Mouse (Mus musculus): ENCODE data around the gene Olfr1135. TPM values are rescaled to one million over a fixed set of nuclear protein-coding genes. Genes with fewer than 3 reads are reported as not detected.

The Olfr1135 gene
- not detected in 2 replicates for polyA plus RNA-seq (2015; fragmentation: Nextera tagmentation; extraction: Ambion mirVana)

GRCm38 (mm10) chr2:87673564-87673963, at the start of gene Olfr1135:
Gene Olfr1135 (minus strand): TSS chr2:87673664.
- no peaks in the 10 kb centered on the region for H3K36me3 ChIP-seq
- H3K27me3 ChIP-seq: no peaks in the 10 kb centered on the region
- no peaks in the 10 kb centered on the region for H3K9me3 ChIP-seq
- H3K4me2 ChIP-seq: no peak within 1 kb of the TSS
- no peak within 1 kb of the TSS for H3K9ac ChIP-seq
- no peaks in the 10 kb centered on the region for H3K4me1 ChIP-seq
- no peak within 1 kb of the TSS for H3K27ac ChIP-seq
- ATAC-seq (ENCODE audit: borderline replicate concordance, extremely low read depth, low FRiP score, low TSS enrichment): no peak
- WGBS: 7% methylated on average over 1 of the region's 1 CpGs
- H3K4me3 ChIP-seq: no peak within 1 kb of the TSS

GRCm38 (mm10) chr2:87713079-87713478, 39.6 kb upstream of the Olfr1135 start, which contains the start of gene Olfr1137:
Gene Olfr1137 (minus strand): TSS chr2:87713179.
- Histone ChIP-seq H3K4me3 (no peak within 1 kb of the TSS), H3K27ac (no peak within 1 kb of the TSS), H3K36me3 (no peaks in the 10 kb centered on the region), H3K4me1 (no peaks in the 10 kb centered on the region), H3K9ac (no peak within 1 kb of the TSS), H3K4me2 (no peak within 1 kb of the TSS), H3K9me3 (no peaks in the 10 kb centered on the region), H3K27me3 (no peaks in the 10 kb centered on the region)
- ATAC-seq (ENCODE audit: borderline replicate concordance, extremely low read depth, low FRiP score, low TSS enrichment): no peak

- Histone ChIP-seq H3K4me1 (no peaks in the 10 kb centered on the region), H3K9ac (no peak within 1 kb of the TSS)
These were observed 20.4 kb upstream of the Olfr1135 start, which contains the start of gene Olfr1136 for GRCm38 (mm10) chr2:87693847-87694246. Gene Olfr1136 (minus strand): TSS chr2:87693947.

GRCm38 (mm10) chr2:87658360-87658759, 15.1 kb downstream of the Olfr1135 start, which contains the start of gene Olfr1134:
Gene Olfr1134 (minus strand): TSS chr2:87658460.
- Histone ChIP-seq H3K9me3 (no peaks in the 10 kb centered on the region), H3K27me3 (no peaks in the 10 kb centered on the region), H3K4me2 (no peak within 1 kb of the TSS), H3K27ac (no peak within 1 kb of the TSS), H3K4me3 (no peak within 1 kb of the TSS), H3K4me1 (no peaks in the 10 kb centered on the region), H3K36me3 (no peaks in the 10 kb centered on the region), H3K9ac (no peak within 1 kb of the TSS)
- ATAC-seq (ENCODE audit: borderline replicate concordance, extremely low read depth, low FRiP score, low TSS enrichment): no peak
- 84% methylated on average over 2 of the region's 2 CpGs for WGBS

More at GRCm38 (mm10) chr2:87693847-87694246, 20.4 kb upstream of the Olfr1135 start, which contains the start of gene Olfr1136:
- no peaks in the 10 kb centered on the region for H3K27me3 ChIP-seq
- H3K4me3 ChIP-seq: no peak within 1 kb of the TSS
- no peak within 1 kb of the TSS for H3K4me2 ChIP-seq
- no peaks in the 10 kb centered on the region for H3K9me3 ChIP-seq
- no peak within 1 kb of the TSS for H3K27ac ChIP-seq
- ATAC-seq (ENCODE audit: borderline replicate concordance, extremely low read depth, low FRiP score, low TSS enrichment): no peak
- H3K36me3 ChIP-seq: no peaks in the 10 kb centered on the region

GRCm38 (mm10) chr2:87647274-87647673, 26.2 kb downstream of the Olfr1135 start, which contains the start of gene Olfr1133:
Gene Olfr1133 (minus strand): TSS chr2:87647374.
- Histone ChIP-seq H3K9me3 (no peaks in the 10 kb centered on the region), H3K27ac (no peak within 1 kb of the TSS), H3K27me3 (no peaks in the 10 kb centered on the region), H3K4me3 (no peak within 1 kb of the TSS), H3K4me2 (no peak within 1 kb of the TSS), H3K4me1 (no peaks in the 10 kb centered on the region), H3K36me3 (no peaks in the 10 kb centered on the region), H3K9ac (no peak within 1 kb of the TSS)
- ATAC-seq (ENCODE audit: borderline replicate concordance, extremely low read depth, low FRiP score, low TSS enrichment): no peak

GRCm38 (mm10) chr2:87642441-87642840, 31.0 kb downstream of the Olfr1135 start:
- Histone ChIP-seq H3K4me2 (no peak overlapping the region), H3K27ac (no peak overlapping the region), H3K36me3 (no peaks in the 10 kb centered on the region), H3K4me3 (no peak overlapping the region), H3K9me3 (no peaks in the 10 kb centered on the region), H3K27me3 (no peaks in the 10 kb centered on the region), H3K9ac (no peak overlapping the region), H3K4me1 (no peaks in the 10 kb centered on the region)
- ATAC-seq (ENCODE audit: borderline replicate concordance, extremely low read depth, low FRiP score, low TSS enrichment): no peak

- H3K27ac ChIP-seq: no peak within 1 kb of the TSS
- no peaks in the 10 kb centered on the region for H3K9me3 ChIP-seq
- no peaks in the 10 kb centered on the region for H3K36me3 ChIP-seq
- no peak within 1 kb of the TSS for H3K4me3 ChIP-seq
- H3K27me3 ChIP-seq: no peaks in the 10 kb centered on the region
- H3K9ac ChIP-seq: no peak within 1 kb of the TSS
- no peaks in the 10 kb centered on the region for H3K4me1 ChIP-seq
- H3K4me2 ChIP-seq: no peak within 1 kb of the TSS
- ATAC-seq (ENCODE audit: borderline replicate concordance, extremely low read depth, low FRiP score, low TSS enrichment): no peak
These were observed 36.0 kb downstream of the Olfr1135 start, which contains the start of gene Olfr1132 for GRCm38 (mm10) chr2:87637435-87637834. Gene Olfr1132 (minus strand): TSS chr2:87637535.

GRCm38 (mm10) chr2:87626804-87627203, 46.7 kb downstream of the Olfr1135 start, which contains the start of gene Olfr1131:
Gene Olfr1131 (plus strand): TSS chr2:87627104.
- 65% methylated on average over 3 of the region's 3 CpGs for WGBS
- Histone ChIP-seq H3K4me1 (no peaks in the 10 kb centered on the region), H3K9ac (no peak within 1 kb of the TSS), H3K36me3 (no peaks in the 10 kb centered on the region), H3K4me3 (no peak within 1 kb of the TSS), H3K9me3 (no peaks in the 10 kb centered on the region), H3K4me2 (no peak within 1 kb of the TSS), H3K27ac (no peak within 1 kb of the TSS), H3K27me3 (no peaks in the 10 kb centered on the region)
- no peak for ATAC-seq (ENCODE audit: borderline replicate concordance, extremely low read depth, low FRiP score, low TSS enrichment)

Other genes starting within 250 kb of the Olfr1135 start
- gene Olfr1124, start 243.4 kb downstream of the Olfr1135 start, polyA plus RNA-seq (2015; fragmentation: Nextera tagmentation; extraction: Ambion mirVana): 0.07 and 0.09 TPM in 2 replicates
- gene Olfr1126, start 219.7 kb downstream of the Olfr1135 start, polyA plus RNA-seq (2015; fragmentation: Nextera tagmentation; extraction: Ambion mirVana): not detected in 2 replicates
- gene Pramel7, start 176.6 kb downstream of the Olfr1135 start, polyA plus RNA-seq (2015; fragmentation: Nextera tagmentation; extraction: Ambion mirVana): not detected in 2 replicates
- gene Pramel6, start 167.1 kb downstream of the Olfr1135 start, polyA plus RNA-seq (2015; fragmentation: Nextera tagmentation; extraction: Ambion mirVana): not detected in 2 replicates
- gene Olfr153, start 141.9 kb downstream of the Olfr1135 start, polyA plus RNA-seq (2015; fragmentation: Nextera tagmentation; extraction: Ambion mirVana): not detected in 2 replicates
- gene Olfr1128, start 128.1 kb downstream of the Olfr1135 start, polyA plus RNA-seq (2015; fragmentation: Nextera tagmentation; extraction: Ambion mirVana): not detected in 2 replicates
- not detected in 2 replicates for gene Olfr1129, start 99.8 kb downstream of the Olfr1135 start, polyA plus RNA-seq (2015; fragmentation: Nextera tagmentation; extraction: Ambion mirVana)
- gene Olfr1130, start 67.5 kb downstream of the Olfr1135 start, polyA plus RNA-seq (2015; fragmentation: Nextera tagmentation; extraction: Ambion mirVana): not detected in 2 replicates
- gene Olfr1131, start 46.6 kb downstream of the Olfr1135 start, polyA plus RNA-seq (2015; fragmentation: Nextera tagmentation; extraction: Ambion mirVana): not detected in 2 replicates
- gene Olfr1132, start 36.1 kb downstream of the Olfr1135 start, polyA plus RNA-seq (2015; fragmentation: Nextera tagmentation; extraction: Ambion mirVana): not detected in 2 replicates
- not detected in 2 replicates for gene Olfr1133, start 26.3 kb downstream of the Olfr1135 start, polyA plus RNA-seq (2015; fragmentation: Nextera tagmentation; extraction: Ambion mirVana)
- not detected in 2 replicates for gene Olfr1134, start 15.2 kb downstream of the Olfr1135 start, polyA plus RNA-seq (2015; fragmentation: Nextera tagmentation; extraction: Ambion mirVana)
- gene Olfr1136, start 20.3 kb upstream of the Olfr1135 start, polyA plus RNA-seq (2015; fragmentation: Nextera tagmentation; extraction: Ambion mirVana): not detected in 2 replicates
- gene Olfr1137, start 39.5 kb upstream of the Olfr1135 start, polyA plus RNA-seq (2015; fragmentation: Nextera tagmentation; extraction: Ambion mirVana): not detected in 2 replicates
- gene Olfr1138, start 66.3 kb upstream of the Olfr1135 start, polyA plus RNA-seq (2015; fragmentation: Nextera tagmentation; extraction: Ambion mirVana): not detected in 2 replicates
- gene Olfr1140, start 70.1 kb upstream of the Olfr1135 start, polyA plus RNA-seq (2015; fragmentation: Nextera tagmentation; extraction: Ambion mirVana): not detected in 2 replicates
- not detected in 2 replicates for gene Olfr1141, start 80.3 kb upstream of the Olfr1135 start, polyA plus RNA-seq (2015; fragmentation: Nextera tagmentation; extraction: Ambion mirVana)
- not detected in 2 replicates for gene Olfr152, start 105.8 kb upstream of the Olfr1135 start, polyA plus RNA-seq (2015; fragmentation: Nextera tagmentation; extraction: Ambion mirVana)
- gene Olfr1143, start 126.9 kb upstream of the Olfr1135 start, polyA plus RNA-seq (2015; fragmentation: Nextera tagmentation; extraction: Ambion mirVana): not detected in 2 replicates
- gene Olfr1145, start 136.2 kb upstream of the Olfr1135 start, polyA plus RNA-seq (2015; fragmentation: Nextera tagmentation; extraction: Ambion mirVana): not detected in 2 replicates
- not detected in 2 replicates for gene Olfr1148, start 156.9 kb upstream of the Olfr1135 start, polyA plus RNA-seq (2015; fragmentation: Nextera tagmentation; extraction: Ambion mirVana)
- not detected in 2 replicates for gene Olfr1150-ps1, start 170.3 kb upstream of the Olfr1135 start, polyA plus RNA-seq (2015; fragmentation: Nextera tagmentation; extraction: Ambion mirVana)
- not detected in 2 replicates for gene Olfr1151, start 182.2 kb upstream of the Olfr1135 start, polyA plus RNA-seq (2015; fragmentation: Nextera tagmentation; extraction: Ambion mirVana)
- not detected in 2 replicates for gene Olfr1152, start 192.8 kb upstream of the Olfr1135 start, polyA plus RNA-seq (2015; fragmentation: Nextera tagmentation; extraction: Ambion mirVana)
- not detected in 2 replicates for gene Olfr1153, start 221.3 kb upstream of the Olfr1135 start, polyA plus RNA-seq (2015; fragmentation: Nextera tagmentation; extraction: Ambion mirVana)
- gene Olfr1154, start 231.5 kb upstream of the Olfr1135 start, polyA plus RNA-seq (2015; fragmentation: Nextera tagmentation; extraction: Ambion mirVana): not detected in 2 replicates

Data from lung, embryonic 15.5 days (tissue).